Mouse (Mus musculus) MEL (cell line): ENCODE data around the gene Ssxb6. TPM values are rescaled to one million over a fixed set of nuclear protein-coding genes. Genes with fewer than 3 reads are reported as not detected.

ENCODE experiments used
- polyA plus RNA-seq, 2 experiments: library from polyadenylated mRNA; stranded (reverse) in 1 of 2; unstranded in 1 of 2; fragments of >175 nt in 1 of 2; fragments of >200 nt in 1 of 2; gene quantifications; 2 replicates each; pipeline versions ENCODE4 v1.2.1 to v1.2.4; 2012; ENCODE audit warnings: low replicate concordance in 2 of 2, low read depth in 1 of 2; ENCODE audit not compliant: insufficient read length in 2 of 2, insufficient read depth in 1 of 2, missing spikeins in 1 of 2
- total RNA-seq: library from RNA; depleted of rRNA; stranded (reverse); fragments of 300-350 nt; gene quantifications from 2 replicates; pipeline ENCODE4 v1.2.3, GENCODE M21; 2012; rRNA removed

The Ssxb6 gene
- total and polyA plus RNA-seq, 3 experiments: not detected

Other genes with a start within 250 kb of the Ssxb6 start
- gene Ssxb10, start 220.8 kb downstream of the Ssxb6 start, total RNA-seq: not detected in 2 replicates
- not detected for gene Ssxb10, start 220.8 kb downstream of the Ssxb6 start, polyA plus RNA-seq
- not detected in 2 replicates for gene Ssxb9, start 181.3 kb downstream of the Ssxb6 start, total RNA-seq
- not detected for gene Ssxb9, start 181.3 kb downstream of the Ssxb6 start, polyA plus RNA-seq
- not detected in 2 replicates for gene Ssxb1, start 134.9 kb downstream of the Ssxb6 start, total RNA-seq
- gene Ssxb1, start 134.9 kb downstream of the Ssxb6 start, polyA plus RNA-seq: not detected
- not detected in 2 replicates for gene Ssxb2, start 86.5 kb downstream of the Ssxb6 start, total RNA-seq
- not detected for gene Ssxb2, start 86.5 kb downstream of the Ssxb6 start, polyA plus RNA-seq
- gene Gm14459, start 23.3 kb downstream of the Ssxb6 start, total RNA-seq: not detected in 2 replicates
- not detected for gene Gm14459, start 23.3 kb downstream of the Ssxb6 start, polyA plus RNA-seq
- gene Ssxb3, start 43.6 kb upstream of the Ssxb6 start, total RNA-seq: not detected in 2 replicates
- not detected for gene Ssxb3, start 43.6 kb upstream of the Ssxb6 start, polyA plus RNA-seq
- not detected in 2 replicates for gene Ssxb8, start 142.6 kb upstream of the Ssxb6 start, total RNA-seq
- not detected for gene Ssxb8, start 142.6 kb upstream of the Ssxb6 start, polyA plus RNA-seq
- not detected in 2 replicates for gene Ssx9, start 200.2 kb upstream of the Ssxb6 start, total RNA-seq
- gene Ssx9, start 200.2 kb upstream of the Ssxb6 start, polyA plus RNA-seq: not detected